Mouse (Mus musculus) lung, adult 2 months (tissue): ENCODE results near the gene Rpl21.

Experiments used
- CTCF ChIP-seq: fragments of 200-500 bp; IDR thresholded peaks from 2 replicates; pipeline ENCODE4 v1.5.1; 2011; ENCODE audit warnings: mild to moderate bottlenecking, low read length, control low read depth; ENCODE audit not compliant: insufficient read depth
- POLR2A ChIP-seq: fragments of 200-500 bp; IDR thresholded peaks from 2 replicates; pipeline ENCODE4 v1.6.1; 2011; ENCODE audit warnings: low read depth, mild to moderate bottlenecking, control low read depth, low read length, borderline replicate concordance; ENCODE audit errors: extremely low read depth

GRCm38 (mm10) chr5:146833673-146834201 is 1.0 kb downstream of the Rpl21 start:
- TF ChIP-seq CTCF (no peak), POLR2A (no peak)
